Mouse (Mus musculus) bone marrow macrophage, adult 2 months (primary cell): Measurements from ENCODE around the gene Fbxo11.

Experiments used
- CTCF ChIP-seq: IDR thresholded peaks from 2 replicates; pipeline ENCODE4 v1.5.1; 2012; ENCODE audit warnings: low read depth, mild to moderate bottlenecking, low read length, moderate library complexity
- POLR2A ChIP-seq: IDR thresholded peaks from 2 replicates; pipeline ENCODE4 v1.6.1; 2012; ENCODE audit warnings: mild to moderate bottlenecking, low read depth, low read length, borderline replicate concordance

- no peak for TF ChIP-seq CTCF
- TF ChIP-seq POLR2A = no peak
Measured at GRCm38 (mm10) chr17:87987507-87987906, 77.6 kb downstream of the Fbxo11 start.
